21 mouse cellular contexts compared by ENCODE assay signal in the genomic region with DNA sequence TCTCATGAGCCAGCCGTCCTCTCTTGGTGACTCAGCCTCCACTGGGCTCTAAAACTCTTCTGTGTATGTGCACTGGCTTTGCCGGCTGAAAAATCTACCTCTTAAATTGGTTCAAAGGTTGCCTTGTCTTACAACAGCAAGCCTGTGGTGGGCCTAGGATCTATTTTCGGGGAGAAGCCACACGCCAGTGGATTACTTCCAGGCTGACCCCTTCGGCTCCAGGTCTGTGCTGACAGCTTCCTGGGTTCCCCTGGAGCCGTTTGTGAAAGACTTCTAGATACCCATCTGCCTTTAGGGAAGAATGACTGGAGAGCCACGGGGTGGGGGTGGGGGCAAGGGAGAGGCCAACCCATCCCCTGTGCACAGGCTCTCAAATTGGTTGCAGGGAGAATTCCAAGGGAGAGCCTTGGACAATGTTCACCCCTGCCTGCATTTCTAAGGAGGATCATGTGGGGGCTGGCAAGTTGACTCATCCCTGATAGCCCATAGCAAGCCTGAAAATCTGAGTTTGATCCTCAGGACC.
DNase-seq lines count a peak whose midpoint lies in the region; ATAC-seq and TF ChIP-seq lines count a peak whose summit lies in the region.
"Had no signal": no experiment of that assay in that cellular context is flagged by ENCODE, and none has a peak within 500 bp of the region (broad histone marks: within the 10 kb centered on the region; RNA-seq: fewer than 3 reads in every experiment).

No protein-coding gene starts in this region.

- no peak overlapping the region for H3K9ac ChIP-seq in forebrain, embryonic 14.5 days (ENCODE audit: low read length)
- H3K9ac ChIP-seq in liver, postnatal 0 days (replicated peaks), result no peak overlapping the region
- H3K9ac ChIP-seq: embryonic facial prominence, embryonic 13.5 days; forebrain, embryonic 15.5 days; heart, embryonic 13.5 days; hindbrain, embryonic 12.5 days had no signal

- H3K27ac ChIP-seq in macrophage, result peak overlapping the region; percentile 32
- no peak overlapping the region for H3K27ac ChIP-seq in forebrain, embryonic 14.5 days (ENCODE audit: low read depth, low read length)
- no peak overlapping the region for H3K27ac ChIP-seq in liver, postnatal 0 days (ENCODE audit: low read depth)
- H3K27ac ChIP-seq: embryonic facial prominence, embryonic 13.5 days; forebrain, embryonic 15.5 days; heart, embryonic 13.5 days; hindbrain, embryonic 12.5 days had no signal

- DNase-seq in adrenal gland, postnatal 36 days, result peak; percentile 23 to 36
- DNase-seq in adrenal gland, postnatal 10 days, result no peak
- DNase-seq in ES-CJ7 (ENCODE audit: low read depth, low spot score) (peak; percentile 48), R1 (ENCODE audit: low read depth, low spot score) (peak; percentile 81)
- DNase-seq in layer of hippocampus, adult 9-10 months (ENCODE audit: low spot score), result no peak
- DNase-seq in forebrain, embryonic 14.5 days (ENCODE audit: low spot score), result no peak
- no peak for DNase-seq in liver, postnatal 0 days
- DNase-seq: adrenal gland, postnatal 25 days; cerebellum, adult 11-12 months; cerebellum, adult 9-10 months; cerebellum, postnatal 36 days; gastrocnemius, postnatal 14 days; heart, postnatal 36 days; kidney, adult 11 months had no signal

- no peak overlapping the region for H3K4me2 ChIP-seq in forebrain, embryonic 14.5 days (ENCODE audit: low read length)
- H3K4me2 ChIP-seq in liver, postnatal 0 days (ENCODE audit: low read depth, low read length), result no peak overlapping the region
- H3K4me2 ChIP-seq: embryonic facial prominence, embryonic 13.5 days; forebrain, embryonic 15.5 days; heart, embryonic 13.5 days; hindbrain, embryonic 12.5 days had no signal

- 80% methylated on average over 7 of the region's 7 CpGs for WGBS in macrophage (ENCODE audit: missing documents)
- WGBS in forebrain, embryonic 14.5 days, result 74% methylated on average over 7 of the region's 7 CpGs
- 53% methylated on average over 7 of the region's 7 CpGs for WGBS in liver, postnatal 0 days (ENCODE audit: insufficient replicate concordance)

- H3K36me3 ChIP-seq in macrophage (ENCODE audit: inconsistent target), result no peaks in the 10 kb centered on the region
- no peaks in the 10 kb centered on the region for H3K36me3 ChIP-seq in forebrain, embryonic 14.5 days (ENCODE audit: control insufficient read depth, insufficient read depth, low read length)
- no peaks in the 10 kb centered on the region for H3K36me3 ChIP-seq in liver, postnatal 0 days (replicated peaks; ENCODE audit: insufficient read depth, low read length)
- H3K36me3 ChIP-seq: embryonic facial prominence, embryonic 13.5 days; forebrain, embryonic 15.5 days; heart, embryonic 13.5 days; hindbrain, embryonic 12.5 days had no signal

- no peak for TF ChIP-seq CTCF in liver, postnatal 0 days (IDR thresholded peaks at IDR 0.05; ENCODE audit: low read depth)

- TF ChIP-seq EP300 in liver, postnatal 0 days (IDR thresholded peaks at IDR 0.05; ENCODE audit: low read depth), result no peak

- no peaks in the 10 kb centered on the region for H3K27me3 ChIP-seq in forebrain, embryonic 14.5 days (replicated peaks; ENCODE audit: control insufficient read depth, insufficient read depth, low read length)
- no peaks in the 10 kb centered on the region for H3K27me3 ChIP-seq in liver, postnatal 0 days (ENCODE audit: insufficient read depth, low read length)
- H3K27me3 ChIP-seq: embryonic facial prominence, embryonic 13.5 days; forebrain, embryonic 15.5 days; hindbrain, embryonic 12.5 days had no signal

- no peaks in the 10 kb centered on the region for H3K9me3 ChIP-seq in forebrain, embryonic 14.5 days (replicated peaks; ENCODE audit: control insufficient read depth, low read length)
- no peaks in the 10 kb centered on the region for H3K9me3 ChIP-seq in liver, postnatal 0 days (ENCODE audit: low read length)
- H3K9me3 ChIP-seq: embryonic facial prominence, embryonic 13.5 days; forebrain, embryonic 15.5 days; heart, embryonic 13.5 days; hindbrain, embryonic 12.5 days had no signal

- no peak overlapping the region for H3K4me3 ChIP-seq in macrophage (ENCODE audit: inconsistent target)
- no peak overlapping the region for H3K4me3 ChIP-seq in forebrain, embryonic 14.5 days (ENCODE audit: low read depth, low read length)
- H3K4me3 ChIP-seq in liver, postnatal 0 days (ENCODE audit: low read depth, low read length), result no peak overlapping the region
- H3K4me3 ChIP-seq: embryonic facial prominence, embryonic 13.5 days; forebrain, embryonic 15.5 days; heart, embryonic 13.5 days; hindbrain, embryonic 12.5 days had no signal

- no peak for ATAC-seq in forebrain, embryonic 14.5 days
- no peak for ATAC-seq in liver, postnatal 0 days
- ATAC-seq: forebrain, embryonic 15.5 days; hindbrain, embryonic 16.5 days; inflammation-experienced regulatory T-cells, adult 6 months had no signal

- no peaks in the 10 kb centered on the region for H3K79me2 ChIP-seq in macrophage (ENCODE audit: inconsistent target)

- H3K4me1 ChIP-seq in forebrain, embryonic 14.5 days (ENCODE audit: control insufficient read depth, insufficient read depth, low read length), result no peaks in the 10 kb centered on the region
- no peaks in the 10 kb centered on the region for H3K4me1 ChIP-seq in liver, postnatal 0 days (ENCODE audit: insufficient read depth)
- H3K4me1 ChIP-seq: embryonic facial prominence, embryonic 13.5 days; hindbrain, embryonic 12.5 days had no signal

Comparison
In these comparisons a context has a peak if more than half of its experiments do, and no peak if none do; other contexts are left out.
1. DNase-seq: peak in adrenal gland, postnatal 36 days (2 of 2), ES-CJ7 (single experiment) and R1 (single experiment); none in adrenal gland, postnatal 10 days (single experiment), layer of hippocampus, adult 9-10 months (single experiment), forebrain, embryonic 14.5 days (single experiment) and liver, postnatal 0 days (single experiment).